Mouse (Mus musculus): ENCODE results near the gene Uncx. TPM values are rescaled to one million over a fixed set of nuclear protein-coding genes. Genes with fewer than 3 reads are reported as not detected.

Gene Uncx
- polyA plus RNA-seq, 1 experiment from 2014 or later, result 58.7 TPM

GRCm38 (mm10) chr5:139555476-139556115 lies 12.3 kb downstream of the Uncx start:
- Histone ChIP-seq H3K4me3 (replicated peaks) (no peak overlapping the region), H3K27me3 (peaks cover 89% of the 10 kb centered on the region), H3K4me2 (replicated peaks) (no peak overlapping the region), H3K9ac (replicated peaks) (no peak overlapping the region), H3K9me3 (no peaks in the 10 kb centered on the region), H3K27ac (peak overlapping the region; percentile 32; the same call in 1 of the 2 replicates), H3K4me1 (replicated peaks) (peaks cover 83% of the 10 kb centered on the region), H3K36me3 (no peaks in the 10 kb centered on the region)
- 8% methylated on average over 7 of the region's 7 CpGs for WGBS
- ATAC-seq, result no peak

DNA sequence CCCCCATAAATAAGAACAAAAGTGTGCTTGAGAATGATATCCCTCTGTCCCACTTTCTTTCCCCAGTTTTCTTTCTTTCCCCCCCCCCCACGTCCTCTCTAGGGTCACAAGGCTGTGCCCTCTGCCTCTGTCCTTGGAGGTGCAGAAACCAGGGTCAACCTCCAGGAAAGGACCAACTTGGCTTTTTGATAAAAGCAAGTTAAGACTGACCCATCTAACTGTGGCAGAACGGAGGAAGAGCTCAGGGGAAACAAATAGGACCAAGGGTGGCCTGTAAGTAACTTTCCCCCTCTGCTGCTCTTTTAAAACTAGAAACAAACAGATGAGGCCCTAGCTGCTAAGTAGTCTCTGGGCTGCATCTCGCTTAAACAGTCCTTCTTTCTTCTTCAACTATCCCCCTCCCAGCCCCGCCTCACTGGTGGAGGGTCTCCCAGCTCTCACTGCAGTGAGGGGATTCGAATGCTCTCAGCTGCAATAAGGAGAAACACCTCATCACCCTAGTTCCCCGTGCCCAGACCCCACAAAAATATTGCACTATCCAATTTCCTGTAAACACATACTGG lies 12.9 kb downstream of the Uncx start:
- peaks cover 89% of the 10 kb centered on the region for H3K27me3 ChIP-seq

DNA sequence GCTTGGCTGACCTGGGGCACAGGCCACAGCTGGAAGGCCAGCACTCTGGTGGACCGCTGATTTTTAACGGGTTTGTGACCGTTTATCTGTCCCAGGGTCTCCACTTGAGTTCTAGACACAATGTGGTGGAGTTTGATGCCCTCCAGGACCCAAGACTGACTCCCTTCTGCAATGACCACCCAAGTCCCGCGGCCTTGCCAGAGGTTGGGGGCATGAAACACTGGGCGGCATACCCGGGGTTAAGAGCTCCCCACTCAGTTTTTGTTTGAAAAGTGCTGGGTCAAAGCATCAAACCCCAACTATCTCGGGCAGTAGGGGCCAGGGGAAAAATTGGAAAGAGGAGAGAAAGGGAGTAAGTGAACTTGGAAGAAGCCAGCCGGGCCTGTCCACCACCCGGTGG lies 13.8 kb downstream of the Uncx start:
- peaks cover 89% of the 10 kb centered on the region for H3K27me3 ChIP-seq
- H3K9me3 ChIP-seq, result no peaks in the 10 kb centered on the region
- no peak overlapping the region for H3K4me2 ChIP-seq (replicated peaks)
- H3K4me1 ChIP-seq (replicated peaks), result peaks cover 71% of the 10 kb centered on the region
- H3K9ac ChIP-seq (replicated peaks), result no peak overlapping the region
- H3K36me3 ChIP-seq, result no peaks in the 10 kb centered on the region
- no peak for ATAC-seq
- 4% methylated on average over 10 of the region's 10 CpGs for WGBS
- H3K27ac ChIP-seq, result no peak overlapping the region
- H3K4me3 ChIP-seq (replicated peaks), result no peak overlapping the region

More for the DNA sequence above, 12.9 kb downstream of the Uncx start:
- 4% methylated on average over 6 of the region's 6 CpGs for WGBS
- ATAC-seq, result no peak
- no peaks in the 10 kb centered on the region for H3K9me3 ChIP-seq
- H3K4me2 ChIP-seq (replicated peaks), result no peak overlapping the region
- H3K4me3 ChIP-seq (replicated peaks), result no peak overlapping the region
- H3K9ac ChIP-seq (replicated peaks), result no peak overlapping the region
- H3K27ac ChIP-seq, result no peak overlapping the region
- H3K4me1 ChIP-seq (replicated peaks), result peaks cover 80% of the 10 kb centered on the region
- H3K36me3 ChIP-seq, result no peaks in the 10 kb centered on the region

- peak overlapping the region; percentile 43 for H3K4me2 ChIP-seq (replicated peaks)
- no peaks in the 10 kb centered on the region for H3K36me3 ChIP-seq
- peak overlapping the region; percentile 4; the same call in 1 of the 2 replicates for H3K9ac ChIP-seq (replicated peaks)
- H3K9me3 ChIP-seq, result no peaks in the 10 kb centered on the region
- peaks cover 86% of the 10 kb centered on the region for H3K27me3 ChIP-seq
- 1% methylated on average over 43 of the region's 43 CpGs for WGBS
- H3K4me1 ChIP-seq (replicated peaks), result peaks cover 64% of the 10 kb centered on the region
- H3K27ac ChIP-seq, result peak overlapping the region; percentile 51; the same call in 1 of the 2 replicates
- ATAC-seq, result peak; percentile 32
- peak overlapping the region; percentile 11; the same call in 1 of the 2 replicates for H3K4me3 ChIP-seq (replicated peaks)
Observed at GRCm38 (mm10) chr5:139557531-139558467, 14.5 kb downstream of the Uncx start.

DNA sequence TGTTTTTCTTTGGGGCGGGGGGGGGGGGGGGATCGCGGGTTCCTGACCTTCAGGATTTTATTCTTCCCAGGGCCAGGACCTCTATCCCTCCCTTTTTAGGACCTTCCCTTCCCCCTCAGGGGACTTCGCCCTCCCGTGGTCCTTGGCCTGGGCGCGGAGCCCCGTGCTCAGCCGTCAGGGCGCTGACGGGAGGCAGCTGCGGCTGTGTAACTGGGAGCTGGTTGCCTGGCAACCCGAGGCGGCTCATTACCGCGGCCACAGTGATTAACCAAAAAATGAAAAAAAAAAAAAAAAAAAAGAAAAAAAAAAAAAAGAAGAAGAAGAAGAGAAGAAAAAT lies 15.1 kb downstream of the Uncx start:
- ATAC-seq, result peak; percentile 65
- peaks cover 86% of the 10 kb centered on the region for H3K27me3 ChIP-seq
- peak overlapping the region; percentile 51; the same call in 1 of the 2 replicates for H3K27ac ChIP-seq
- H3K9me3 ChIP-seq, result no peaks in the 10 kb centered on the region
- peak overlapping the region; percentile 4; the same call in 1 of the 2 replicates for H3K9ac ChIP-seq (replicated peaks)
- H3K36me3 ChIP-seq, result no peaks in the 10 kb centered on the region
- H3K4me1 ChIP-seq (replicated peaks), result peaks cover 61% of the 10 kb centered on the region
- peak overlapping the region; percentile 43 for H3K4me2 ChIP-seq (replicated peaks)
- WGBS, result under 1% methylated on average over 16 of the region's 16 CpGs
- no peak overlapping the region for H3K4me3 ChIP-seq (replicated peaks)

GRCm38 (mm10) chr5:139558917-139559660 lies 15.8 kb downstream of the Uncx start:
- Histone ChIP-seq H3K9me3 (no peaks in the 10 kb centered on the region), H3K27me3 (peaks cover 82% of the 10 kb centered on the region), H3K4me3 (replicated peaks) (no peak overlapping the region), H3K4me1 (replicated peaks) (peaks cover 56% of the 10 kb centered on the region), H3K27ac (peak overlapping the region; percentile 79), H3K4me2 (replicated peaks) (peak overlapping the region; percentile 34), H3K36me3 (no peaks in the 10 kb centered on the region), H3K9ac (replicated peaks) (peak overlapping the region; percentile 23; the same call in 1 of the 2 replicates)
- 3% methylated on average over 12 of the region's 12 CpGs for WGBS
- ATAC-seq, result peak; percentile 74

DNA sequence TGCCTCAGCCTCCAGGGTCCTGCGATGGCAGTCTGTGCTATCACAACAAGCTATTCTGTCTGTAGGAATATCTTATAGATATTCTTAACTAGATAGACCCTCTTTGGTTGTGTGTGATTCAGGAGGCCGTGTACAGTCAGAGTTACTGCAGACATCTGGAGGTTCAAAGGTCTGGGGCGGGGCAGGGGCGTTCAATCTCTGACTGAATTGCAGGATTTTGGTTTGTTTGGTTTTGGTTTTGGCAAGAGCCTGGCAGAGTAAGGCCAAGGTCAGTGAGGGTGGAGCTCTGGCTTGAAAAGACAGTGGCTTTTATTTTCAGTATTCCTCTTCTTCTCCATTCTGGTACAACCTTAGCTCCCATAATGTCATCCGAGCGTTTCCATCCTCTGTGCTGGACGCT lies 16.5 kb downstream of the Uncx start:
- H3K4me2 ChIP-seq (replicated peaks), result no peak overlapping the region
- WGBS, result 49% methylated on average over 7 of the region's 7 CpGs
- H3K36me3 ChIP-seq, result no peaks in the 10 kb centered on the region
- no peak overlapping the region for H3K4me3 ChIP-seq (replicated peaks)
- H3K27ac ChIP-seq, result no peak overlapping the region
- H3K9ac ChIP-seq (replicated peaks), result no peak overlapping the region
- H3K9me3 ChIP-seq, result no peaks in the 10 kb centered on the region
- H3K27me3 ChIP-seq, result peaks cover 84% of the 10 kb centered on the region
- ATAC-seq, result no peak
- H3K4me1 ChIP-seq (replicated peaks), result peaks cover 51% of the 10 kb centered on the region

- Histone ChIP-seq H3K27ac (no peak overlapping the region), H3K9me3 (no peaks in the 10 kb centered on the region), H3K4me3 (replicated peaks) (no peak overlapping the region), H3K36me3 (no peaks in the 10 kb centered on the region), H3K9ac (replicated peaks) (no peak overlapping the region), H3K4me1 (replicated peaks) (peaks cover 41% of the 10 kb centered on the region), H3K4me2 (replicated peaks) (no peak overlapping the region), H3K27me3 (peaks cover 79% of the 10 kb centered on the region)
- WGBS, result 68% methylated on average over 4 of the region's 4 CpGs
- no peak for ATAC-seq
Observed at GRCm38 (mm10) chr5:139561363-139562001, 18.2 kb downstream of the Uncx start.

GRCm38 (mm10) chr5:139564663-139565062 lies 21.4 kb downstream of the Uncx start:
- WGBS, result 66% methylated on average over 2 of the region's 2 CpGs
- Histone ChIP-seq H3K4me1 (replicated peaks) (peaks cover 22% of the 10 kb centered on the region), H3K36me3 (no peaks in the 10 kb centered on the region), H3K4me3 (replicated peaks) (no peak overlapping the region), H3K9me3 (no peaks in the 10 kb centered on the region), H3K27me3 (peaks cover 67% of the 10 kb centered on the region), H3K4me2 (replicated peaks) (no peak overlapping the region), H3K27ac (no peak overlapping the region), H3K9ac (replicated peaks) (no peak overlapping the region)
- ATAC-seq, result no peak

DNA sequence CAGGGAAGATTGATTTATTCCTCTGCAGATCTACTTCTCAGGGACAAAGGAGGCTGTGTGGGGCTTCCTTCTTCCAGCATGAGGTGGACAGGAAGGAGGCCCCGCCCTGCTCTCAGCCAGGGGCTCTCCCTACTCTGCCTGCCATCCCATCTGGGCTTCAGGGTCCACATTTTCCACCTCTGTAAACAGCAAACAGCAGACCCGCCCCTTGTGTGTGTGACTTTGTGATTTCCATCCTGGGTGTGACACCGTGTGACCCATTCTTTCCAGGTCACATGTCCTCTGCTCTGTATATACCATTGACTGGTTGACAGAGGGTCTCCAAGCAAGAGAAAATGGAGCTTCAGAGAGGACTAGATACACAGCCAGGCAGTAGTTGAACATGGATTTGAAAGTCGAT lies 22.2 kb downstream of the Uncx start:
- H3K9me3 ChIP-seq, result no peaks in the 10 kb centered on the region
- H3K27ac ChIP-seq, result no peak overlapping the region
- no peak overlapping the region for H3K9ac ChIP-seq (replicated peaks)
- H3K27me3 ChIP-seq, result peaks cover 61% of the 10 kb centered on the region
- ATAC-seq, result no peak
- no peak overlapping the region for H3K4me2 ChIP-seq (replicated peaks)
- H3K4me3 ChIP-seq (replicated peaks), result no peak overlapping the region
- no peaks in the 10 kb centered on the region for H3K36me3 ChIP-seq
- H3K4me1 ChIP-seq (replicated peaks), result peaks cover 16% of the 10 kb centered on the region
- 64% methylated on average over 4 of the region's 4 CpGs for WGBS

- no peak overlapping the region for H3K27ac ChIP-seq
- ATAC-seq, result no peak
- no peak overlapping the region for H3K9ac ChIP-seq (replicated peaks)
- no peak overlapping the region for H3K4me2 ChIP-seq (replicated peaks)
- peaks cover 47% of the 10 kb centered on the region for H3K27me3 ChIP-seq
- H3K4me3 ChIP-seq (replicated peaks), result no peak overlapping the region
- H3K4me1 ChIP-seq (replicated peaks), result peaks cover 16% of the 10 kb centered on the region
- WGBS, result 74% methylated on average over 6 of the region's 6 CpGs
- H3K36me3 ChIP-seq, result no peaks in the 10 kb centered on the region
- H3K9me3 ChIP-seq, result no peaks in the 10 kb centered on the region
Observed at GRCm38 (mm10) chr5:139566640-139567399, 23.5 kb downstream of the Uncx start.

Data from midbrain, embryonic 13.5 days (tissue).